Mouse (Mus musculus): ENCODE measurements around the gene L3mbtl3. TPM values are rescaled to one million over a fixed set of nuclear protein-coding genes. Genes with fewer than 3 reads are reported as not detected.

Gene L3mbtl3
- polyA plus RNA-seq, 1 experiment from 2014 or later: 13.6 TPM

Small RNAs within 50 kb of the gene (microRNA-seq; reads per million reads assigned to microRNA genes)
- not detected for gene Gm27754 (ENCODE audit: borderline number of aligned reads)

Other genes with a start within 250 kb of the L3mbtl3 start
- gene Samd3, start 146.3 kb downstream of the L3mbtl3 start, polyA plus RNA-seq (2014; fragmentation: Nextera tagmentation; extraction: Ambion mirVana): 0.12 TPM in 1 of 2 replicates, not detected in the other